Mouse (Mus musculus) spleen, adult 2 months (tissue): ENCODE measurements around the gene Bag1.

Source experiments
- CTCF ChIP-seq: fragments of 200-500 bp; IDR thresholded peaks from 2 replicates; pipeline ENCODE4 v1.5.1; 2011; ENCODE audit warnings: mild to moderate bottlenecking, inconsistent platforms; ENCODE audit not compliant: insufficient read depth, insufficient read length, insufficient replicate concordance; ENCODE audit errors: extremely low read depth
- POLR2A ChIP-seq: fragments of 200-500 bp; IDR thresholded peaks from 2 replicates; pipeline ENCODE4 v1.6.1; 2011; ENCODE audit warnings: low read depth, low read length, inconsistent platforms

GRCm38 (mm10) chr4:40916592-40917155, 31.4 kb downstream of the Bag1 start:
- TF ChIP-seq POLR2A (no peak), CTCF (no peak)
